Mouse (Mus musculus) lung, embryonic 14.5 days (tissue): ENCODE data around the gene Nfia. TPM values are rescaled to one million over a fixed set of nuclear protein-coding genes. Genes with fewer than 3 reads are reported as not detected.
A peak's percentile ranks its signal among the peaks of the same experiment; 100 is the strongest.

ENCODE experiments used
- ATAC-seq: fragments of 200-750 bp; cut with Nextera tagmentation; 2 replicates; pipeline ENCODE4 v1.8.0; 2017; ENCODE audit warnings: mild to moderate bottlenecking, moderate TSS enrichment, moderate library complexity; ENCODE audit not compliant: insufficient read depth
- DNase-seq: peaks from one replicate; pipeline ENCODE4 v3.0.0-alpha.2; 2015
- H3K27ac ChIP-seq: fragments of 300-500 bp; sonication (generic); 2 replicates; pipeline ENCODE4 v1.5.1; 2014; ENCODE audit warnings: low read depth, mild to moderate bottlenecking, moderate library complexity
- H3K27me3 ChIP-seq: fragments of 300-500 bp; sonication (generic); 2 replicates; pipeline ENCODE4 v1.6.1; 2014; ENCODE audit warnings: low read length, control low read depth; ENCODE audit not compliant: insufficient read depth
- H3K36me3 ChIP-seq: fragments of 300-500 bp; sonication (generic); 2 replicates; pipeline ENCODE4 v1.6.1; 2014; ENCODE audit warnings: control low read depth; ENCODE audit not compliant: insufficient read depth
- H3K4me1 ChIP-seq: fragments of 300-500 bp; sonication (generic); 2 replicates; pipeline ENCODE4 v1.6.1; 2014; ENCODE audit warnings: antibody characterized with exemption, control low read depth; ENCODE audit not compliant: insufficient read depth
- H3K4me2 ChIP-seq: fragments of 300-500 bp; sonication (generic); 2 replicates; pipeline ENCODE4 v1.6.1; 2014; ENCODE audit warnings: mild to moderate bottlenecking
- H3K4me3 ChIP-seq: fragments of 300-500 bp; sonication (generic); 2 replicates; pipeline ENCODE4 v1.5.1; 2014; ENCODE audit warnings: low read depth, low read length
- H3K9ac ChIP-seq: fragments of 300-500 bp; sonication (generic); 2 replicates; pipeline ENCODE4 v1.6.1; 2014
- H3K9me3 ChIP-seq: fragments of 300-500 bp; sonication (generic); 2 replicates; pipeline ENCODE4 v1.6.1; 2016; ENCODE audit warnings: low read depth, low read length, control low read depth
- CTCF ChIP-seq: IDR thresholded peaks from 2 replicates; pipeline ENCODE4 v1.5.1; 2016; ENCODE audit warnings: antibody characterized with exemption, low read depth
- WGBS: fragments of 180-500 bp; shearing (Covaris S2); extraction: QIAGEN DNeasy Blood & Tissue Kit; methylation state at CpG from one replicate; pipeline ENCODE4 v1.1.7; 2014; 5-methylcytosine and 5-hydroxymethylcytosine counted together
- polyA plus RNA-seq: library from polyadenylated mRNA; unstranded; fragments of >200 nt; fragmentation: Nextera tagmentation; extraction: Ambion mirVana; gene quantifications from 2 replicates; pipeline ENCODE4 v1.2.1, GENCODE M21; 2014

Nfia gene
- 48.2 and 53.5 TPM in 2 replicates for polyA plus RNA-seq

DNA sequence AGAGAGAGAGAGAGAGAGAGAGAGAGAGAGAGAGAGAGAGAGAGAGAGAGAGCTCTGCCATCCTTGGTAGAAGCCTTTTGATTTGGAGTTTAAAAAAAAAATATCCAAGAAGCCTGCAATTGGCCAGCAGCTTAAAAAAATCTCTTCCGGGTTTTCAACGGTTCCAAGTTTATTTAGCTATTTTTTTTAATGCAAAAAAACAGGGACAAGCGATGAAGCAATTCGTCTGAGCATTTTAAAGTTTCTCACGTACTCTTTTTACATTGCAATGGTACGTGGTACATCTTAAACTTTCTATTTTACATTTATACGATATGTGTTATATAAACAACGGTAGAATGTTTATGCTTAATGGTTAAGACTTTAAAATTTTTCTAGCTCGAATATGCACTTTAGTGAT is at the start of gene Nfia:
Nfia (plus strand) TSS at position 94 of the 400 bp plus-strand sequence.
- Histone ChIP-seq H3K4me1 (peaks cover 9% of the 10 kb centered on the region), H3K27me3 (no peaks in the 10 kb centered on the region)

DNA sequence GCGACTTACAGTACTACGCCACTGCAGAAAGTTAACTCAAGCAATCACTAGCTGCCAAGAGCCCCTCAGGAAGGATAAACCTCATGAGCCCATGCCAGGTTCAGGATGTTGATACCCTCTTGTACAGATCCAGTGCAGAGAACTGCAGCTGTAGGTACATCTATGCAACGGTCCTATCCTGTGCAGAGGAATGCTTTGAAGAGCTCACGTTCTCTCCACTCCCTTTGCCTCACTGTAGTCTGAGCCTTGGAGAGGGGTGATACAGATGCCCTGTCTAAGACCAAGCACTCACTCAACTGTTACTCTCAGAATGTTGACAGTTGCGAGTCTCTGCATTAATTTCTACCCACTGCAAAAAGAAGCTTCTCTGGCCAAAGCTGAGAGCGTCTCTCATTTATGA is 49.2 kb upstream of the Nfia start:
- Histone ChIP-seq H3K4me1 (0 out of 2 replicates have a peak, but pooled peaks cover 6% of the 10 kb centered on the region), H3K36me3 (no peaks in the 10 kb centered on the region), H3K4me2 (no peak overlapping the region), H3K27me3 (no peaks in the 10 kb centered on the region), H3K9me3 (no peaks in the 10 kb centered on the region), H3K9ac (no peak overlapping the region), H3K27ac (no peak overlapping the region), H3K4me3 (no peak overlapping the region)
- ATAC-seq (peak; percentile 56; the same call in 1 of the 2 replicates), DNase-seq (no peak)
- WGBS, result 58% methylated on average over 6 of the region's 6 CpGs
- TF ChIP-seq CTCF, result no peak

More for the DNA sequence above, at the start of gene Nfia:
- no peak for TF ChIP-seq CTCF
- DNase-seq, result peak; percentile 83
- Histone ChIP-seq H3K9ac (peak within 1 kb of the TSS; percentile 45), H3K36me3 (no peaks in the 10 kb centered on the region), H3K9me3 (no peaks in the 10 kb centered on the region), H3K27ac (peak within 1 kb of the TSS; percentile 98), H3K4me2 (peak within 1 kb of the TSS; percentile 91), H3K4me3 (peak within 1 kb of the TSS; percentile 42)
- ATAC-seq, result no peak
- under 1% methylated on average over 9 of the region's 9 CpGs for WGBS

DNA sequence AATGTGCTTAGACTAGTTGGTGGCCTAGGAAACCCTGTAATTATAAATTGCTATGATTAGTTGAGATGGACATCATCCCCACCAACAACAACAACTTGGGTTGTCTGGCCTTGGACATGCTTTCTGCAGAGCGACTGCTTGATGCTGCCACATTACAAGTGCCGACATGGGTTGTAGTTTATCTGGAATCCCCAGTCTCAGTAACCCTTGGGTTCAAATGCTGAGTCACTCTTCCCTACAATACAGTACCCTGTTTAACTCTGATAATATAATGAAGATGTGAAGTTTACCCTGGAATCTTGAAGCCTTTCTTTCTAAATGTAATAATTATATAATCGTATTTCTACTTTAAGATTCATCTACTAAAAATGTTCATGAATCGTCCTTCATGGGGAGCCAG is 44.0 kb upstream of the Nfia start:
- Histone ChIP-seq H3K27ac (no peak overlapping the region), H3K9ac (no peak overlapping the region), H3K4me3 (no peak overlapping the region), H3K4me2 (no peak overlapping the region), H3K9me3 (no peaks in the 10 kb centered on the region), H3K27me3 (no peaks in the 10 kb centered on the region), H3K4me1 (peaks cover 8% of the 10 kb centered on the region; the same call in 1 of the 2 replicates), H3K36me3 (no peaks in the 10 kb centered on the region)
- ATAC-seq, result no peak
- DNase-seq, result no peak
- WGBS, result 90% methylated on average over 4 of the region's 4 CpGs
- no peak for TF ChIP-seq CTCF

DNA sequence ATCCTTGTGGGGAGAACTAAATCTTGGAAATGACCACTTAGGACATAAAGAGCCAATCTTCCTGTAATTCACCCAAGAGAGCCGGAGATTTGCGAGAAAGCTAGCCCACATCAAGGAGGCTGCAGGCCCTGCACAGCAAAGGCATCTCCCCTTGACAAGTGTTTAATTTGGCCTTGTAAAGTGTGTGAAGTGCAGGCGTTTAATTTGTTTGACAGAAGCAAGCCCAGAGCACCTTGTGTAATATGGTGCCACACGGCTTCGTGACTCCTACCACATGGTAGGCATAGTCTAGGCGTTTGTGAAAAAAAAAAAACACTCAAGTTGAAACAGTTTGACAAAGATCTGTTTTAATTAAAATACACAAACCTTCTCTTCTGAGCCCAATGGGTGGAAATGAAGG is 42.5 kb upstream of the Nfia start:
- no peak overlapping the region for H3K4me2 ChIP-seq
- H3K36me3 ChIP-seq, result no peaks in the 10 kb centered on the region
- ATAC-seq (no peak; the same call in 1 of the 2 replicates), DNase-seq (peak; percentile 36)
- no peak overlapping the region for H3K9ac ChIP-seq
- peaks cover 8% of the 10 kb centered on the region; the same call in 1 of the 2 replicates for H3K4me1 ChIP-seq
- H3K27me3 ChIP-seq, result no peaks in the 10 kb centered on the region
- no peak overlapping the region for H3K4me3 ChIP-seq
- H3K27ac ChIP-seq, result no peak overlapping the region
- 37% methylated on average over 6 of the region's 6 CpGs for WGBS
- no peaks in the 10 kb centered on the region for H3K9me3 ChIP-seq
- no peak for TF ChIP-seq CTCF

DNA sequence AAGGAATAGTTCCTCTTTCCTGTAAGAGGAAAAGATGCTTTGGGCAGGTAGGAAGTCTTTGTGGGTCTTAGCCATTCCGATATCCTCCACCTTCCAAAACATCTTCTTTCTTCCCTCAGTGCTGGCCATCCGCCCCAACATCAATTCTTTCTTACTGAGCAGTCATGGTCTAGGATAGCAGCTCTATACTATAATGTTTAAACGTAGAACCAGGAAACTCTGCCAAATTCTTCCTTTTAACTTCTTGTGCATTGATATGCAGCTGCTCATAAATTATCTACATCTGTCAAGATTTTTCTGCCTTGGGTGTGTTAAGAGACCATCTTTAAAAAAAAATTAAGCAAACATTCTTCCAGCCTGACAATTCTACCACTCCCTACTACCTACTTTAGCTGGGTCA is 42.1 kb upstream of the Nfia start:
- WGBS, result 51% methylated on average over 3 of the region's 3 CpGs
- H3K27ac ChIP-seq, result no peak overlapping the region
- peaks cover 8% of the 10 kb centered on the region; the same call in 1 of the 2 replicates for H3K4me1 ChIP-seq
- H3K36me3 ChIP-seq, result no peaks in the 10 kb centered on the region
- H3K9ac ChIP-seq, result no peak overlapping the region
- DNase-seq, result peak; percentile 59
- no peaks in the 10 kb centered on the region for H3K9me3 ChIP-seq
- no peak overlapping the region for H3K4me3 ChIP-seq
- no peaks in the 10 kb centered on the region for H3K27me3 ChIP-seq
- no peak overlapping the region for H3K4me2 ChIP-seq
- no peak for TF ChIP-seq CTCF
- no peak for ATAC-seq

DNA sequence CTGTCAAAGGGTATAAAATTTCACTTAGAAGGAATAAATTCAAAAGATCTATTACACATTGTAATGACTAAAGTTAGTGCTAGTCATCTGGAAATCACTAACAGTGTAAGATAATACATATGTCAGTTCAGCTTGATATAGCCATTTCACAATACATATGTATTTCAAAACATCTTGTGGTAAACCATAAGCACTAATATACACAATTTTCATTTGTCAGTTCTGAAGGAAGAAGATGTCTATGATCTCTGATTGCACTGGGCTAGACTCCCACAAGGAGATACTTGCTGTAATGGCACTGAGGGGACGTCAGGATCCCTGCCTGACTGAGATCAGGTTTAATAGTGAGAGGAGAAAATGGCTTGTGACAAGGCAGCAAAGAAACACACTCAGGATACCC is 39.1 kb upstream of the Nfia start:
- no peak for TF ChIP-seq CTCF
- Histone ChIP-seq H3K27me3 (no peaks in the 10 kb centered on the region), H3K27ac (no peak overlapping the region), H3K4me2 (no peak overlapping the region), H3K36me3 (no peaks in the 10 kb centered on the region), H3K9me3 (no peaks in the 10 kb centered on the region), H3K4me3 (no peak overlapping the region), H3K9ac (no peak overlapping the region), H3K4me1 (peaks cover 8% of the 10 kb centered on the region; the same call in 1 of the 2 replicates)
- no peak for DNase-seq
- 51% methylated on average over 1 of the region's 1 CpGs for WGBS
- ATAC-seq, result no peak

DNA sequence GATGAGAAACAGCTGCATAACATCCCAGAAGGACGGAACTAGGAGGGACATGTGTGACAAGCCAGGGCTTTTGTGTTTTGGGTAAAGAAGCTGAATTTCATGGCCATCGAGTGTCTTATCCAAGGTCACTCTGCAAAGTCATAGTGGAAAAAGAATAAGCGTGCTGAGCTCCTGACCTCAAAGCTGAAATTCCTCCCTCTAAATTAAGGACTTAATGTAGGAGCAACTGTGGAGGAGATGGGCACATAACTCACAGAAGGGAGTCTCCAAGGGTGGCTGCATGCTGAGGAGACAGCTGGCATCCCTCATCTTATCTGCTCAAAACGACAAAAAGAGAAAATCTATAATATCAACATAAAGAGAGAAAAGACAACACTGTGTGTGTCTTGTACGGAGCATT is 28.6 kb upstream of the Nfia start:
- no peaks in the 10 kb centered on the region for H3K9me3 ChIP-seq
- H3K4me2 ChIP-seq, result no peak overlapping the region
- no peaks in the 10 kb centered on the region for H3K36me3 ChIP-seq
- WGBS, result 41% methylated on average over 5 of the region's 5 CpGs
- no peaks in the 10 kb centered on the region for H3K27me3 ChIP-seq
- no peak overlapping the region for H3K9ac ChIP-seq
- DNase-seq (no peak), ATAC-seq (no peak)
- no peaks in the 10 kb centered on the region for H3K4me1 ChIP-seq
- no peak overlapping the region for H3K27ac ChIP-seq
- H3K4me3 ChIP-seq, result no peak overlapping the region
- TF ChIP-seq CTCF, result no peak
